Mouse (Mus musculus): ENCODE measurements around the gene Ndufaf1. TPM values are rescaled to one million over a fixed set of nuclear protein-coding genes. Genes with fewer than 3 reads are reported as not detected.
"Not testable (repeated sequence)": the region's sequence is repeated elsewhere in the genome, so short reads cannot be mapped to it uniquely, and the experiment has no call there.

The Ndufaf1 gene
- 10 to 100 TPM; 58.3 to 70.4 TPM for total RNA-seq (2021)

DNA sequence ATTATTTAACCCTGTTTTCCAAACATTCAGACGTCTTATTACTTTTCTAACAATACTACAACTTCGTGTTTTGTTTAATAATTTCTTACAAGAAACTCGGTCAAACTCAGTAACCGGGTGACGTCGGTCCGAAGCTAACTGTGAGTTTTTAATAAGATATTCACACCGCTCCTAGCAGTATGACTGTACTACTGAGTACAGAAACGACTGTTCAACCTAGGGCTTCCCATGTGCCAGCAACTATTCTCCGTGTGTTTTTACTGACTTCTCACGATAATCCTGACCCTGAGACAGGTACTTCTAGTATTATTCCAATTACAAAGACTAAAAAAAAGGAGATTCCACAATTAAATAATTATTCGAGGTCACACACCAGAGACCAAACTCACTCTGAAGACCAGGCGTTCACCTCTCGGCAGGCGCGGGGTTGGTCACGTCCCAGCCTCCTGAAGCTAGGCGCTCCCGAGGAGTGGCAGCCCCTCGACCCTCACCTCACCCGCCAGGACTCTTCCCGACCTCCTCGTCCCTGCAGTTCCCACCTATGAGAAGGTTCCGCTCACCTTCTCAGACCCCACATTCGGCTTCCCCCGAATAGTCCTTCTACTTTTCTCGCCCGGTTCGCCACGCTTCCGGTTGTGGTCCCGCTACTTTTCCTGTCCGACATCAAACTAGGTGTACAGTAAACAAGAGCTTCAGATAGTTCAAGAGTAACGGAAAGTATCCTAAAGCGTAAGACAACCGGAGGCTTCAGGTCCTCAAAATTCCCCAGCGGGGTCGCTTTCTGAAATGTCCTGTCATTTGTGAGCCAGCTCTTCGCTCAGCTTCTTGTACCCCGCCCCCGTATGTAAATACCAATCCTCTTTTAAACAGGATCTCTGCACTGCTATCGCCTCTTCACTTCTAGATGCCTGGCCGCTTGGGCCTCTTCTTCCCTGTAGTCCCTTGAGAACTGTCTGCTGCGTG is at the start of gene Ndufaf1:
TSS of gene Ndufaf1 (minus strand) at position 608 of the 963 bp plus-strand sequence.
- intact Hi-C loops (cut with DNase I), result loop anchor here (5.0 kb wide), 1 partner anchor 115 kb away; the partner anchor contains the start of genes Chp1 and Exd1
- DNase-seq, result peak; percentile 85 to 86

DNA sequence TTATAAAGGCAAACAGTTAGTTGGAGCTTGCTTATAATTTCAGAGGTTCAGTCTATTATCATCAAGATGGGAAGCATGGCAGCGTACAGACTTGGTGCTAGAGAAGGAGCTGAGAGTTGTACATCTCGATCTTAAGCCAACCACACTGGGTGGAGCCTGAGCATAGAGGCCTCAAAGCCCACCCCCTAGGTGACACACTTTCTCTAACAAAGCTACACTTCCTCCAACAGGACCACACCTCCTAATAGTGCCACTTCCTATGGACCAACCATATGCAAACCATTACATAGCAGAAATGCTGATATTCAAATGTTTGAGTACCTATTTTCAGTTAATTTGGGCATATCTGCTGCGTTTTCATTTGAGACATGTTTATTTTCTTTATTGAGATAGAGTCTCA is 47.4 kb upstream of the Ndufaf1 start:
- no peak for DNase-seq
- intact Hi-C loops (cut with DNase I), result no loop called here

DNA sequence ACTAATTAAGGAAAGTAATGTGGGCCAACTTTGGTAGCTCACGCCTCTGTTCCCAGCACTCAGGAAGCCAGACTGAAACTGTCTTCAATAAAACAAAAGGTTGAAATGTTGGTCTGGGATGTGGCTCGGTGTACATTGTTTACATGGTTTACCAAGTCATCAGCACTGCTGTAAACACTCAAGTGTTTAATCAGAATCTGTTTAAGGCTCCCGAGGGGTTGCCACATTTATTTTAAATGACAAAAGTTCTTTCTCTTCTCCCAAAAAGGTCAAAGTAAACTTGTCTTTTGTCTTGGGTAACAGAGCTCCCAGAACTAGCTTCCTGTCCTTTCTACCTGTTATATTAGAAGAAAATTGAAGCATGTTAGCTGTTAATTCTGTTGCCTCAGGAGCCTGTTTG is 45.0 kb upstream of the Ndufaf1 start:
- no peak for DNase-seq
- intact Hi-C loops (cut with DNase I), result no loop called here

DNA sequence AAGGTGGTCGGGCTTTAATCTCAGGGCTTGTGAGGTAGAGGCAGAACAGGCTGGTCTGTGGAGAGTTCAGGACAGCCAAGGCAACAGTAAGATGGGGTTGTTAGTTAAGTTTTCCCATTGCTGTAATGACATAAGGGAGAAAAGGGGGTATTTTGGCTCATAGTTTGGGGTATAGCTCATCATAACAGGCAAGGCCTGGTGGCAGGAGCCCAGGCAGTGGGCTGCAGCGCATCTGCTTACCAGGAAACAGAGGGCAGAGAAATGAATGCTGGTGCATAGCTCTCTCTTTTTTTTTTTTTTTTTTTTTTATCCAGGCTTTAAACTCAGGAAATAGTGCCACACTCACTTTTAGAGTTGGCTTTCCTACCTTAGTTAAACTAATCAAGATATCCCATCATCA is 40.5 kb upstream of the Ndufaf1 start:
- DNase-seq, result no peak

DNA sequence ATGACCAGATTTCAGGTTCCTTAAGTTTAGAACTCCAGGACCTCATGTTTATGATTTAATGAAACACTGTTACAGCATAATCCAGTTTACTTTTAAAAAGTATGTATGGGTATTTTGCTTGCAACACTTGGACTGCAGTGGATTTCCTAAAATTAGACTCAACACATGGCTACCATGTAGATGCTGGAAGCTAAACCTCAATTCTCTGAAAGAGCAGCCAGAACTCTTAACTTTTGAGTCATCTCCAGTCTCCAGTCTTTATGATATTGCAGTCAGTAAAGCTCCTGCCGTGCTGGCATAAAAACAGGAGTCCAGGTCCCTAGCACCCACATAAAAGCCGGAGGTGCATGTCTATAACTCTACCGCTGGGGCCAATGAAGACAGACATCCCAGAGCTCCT is 37.3 kb upstream of the Ndufaf1 start:
- intact Hi-C loops (cut with DNase I), result no loop called here

More for the DNA sequence above, 40.5 kb upstream of the Ndufaf1 start:
- intact Hi-C loops (cut with DNase I), result no loop called here

DNA sequence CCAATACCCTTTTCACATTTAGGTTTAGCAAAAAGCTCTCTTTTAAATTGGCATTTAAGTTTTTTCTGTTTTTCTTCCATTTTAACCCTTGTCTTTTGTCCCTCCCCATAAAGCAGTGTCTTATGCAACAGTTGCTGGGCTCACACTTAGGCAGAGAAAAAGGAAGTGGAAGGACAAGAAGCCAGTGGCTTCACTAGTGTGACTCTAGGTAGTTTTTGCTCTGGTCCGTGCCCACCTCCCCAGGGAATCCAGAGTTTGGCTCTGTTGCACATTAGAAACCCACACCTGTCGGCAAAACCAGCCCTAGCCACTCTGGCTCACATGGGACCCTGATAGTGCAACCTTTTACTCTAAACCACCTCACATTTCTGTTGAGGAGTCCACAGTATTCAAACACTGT is 35.8 kb upstream of the Ndufaf1 start:
- intact Hi-C loops (cut with DNase I), result no loop called here

More for the DNA sequence above, 37.3 kb upstream of the Ndufaf1 start:
- DNase-seq, result no peak

DNA sequence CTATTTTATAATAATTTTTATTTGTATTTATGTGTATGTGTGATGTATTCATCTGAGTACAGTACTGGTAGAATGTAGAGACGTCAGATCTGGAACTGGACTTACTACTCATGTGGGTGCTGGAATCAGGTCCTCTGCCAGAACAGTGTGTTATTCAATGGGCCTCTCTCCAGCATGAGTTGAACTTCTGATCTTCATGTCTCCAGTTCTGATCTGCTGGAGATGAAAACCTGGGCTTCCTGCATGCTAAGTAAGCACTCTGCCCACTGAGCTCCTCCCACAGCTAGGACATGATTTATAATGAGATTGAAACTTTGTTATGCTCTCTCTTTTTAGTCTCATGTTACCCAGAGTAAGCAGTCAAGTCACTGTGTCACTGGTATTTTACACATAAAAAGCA is 33.5 kb upstream of the Ndufaf1 start:
- intact Hi-C loops (cut with DNase I), result no loop called here
- no peak for DNase-seq

More for the DNA sequence above, 35.8 kb upstream of the Ndufaf1 start:
- no peak for DNase-seq

DNA sequence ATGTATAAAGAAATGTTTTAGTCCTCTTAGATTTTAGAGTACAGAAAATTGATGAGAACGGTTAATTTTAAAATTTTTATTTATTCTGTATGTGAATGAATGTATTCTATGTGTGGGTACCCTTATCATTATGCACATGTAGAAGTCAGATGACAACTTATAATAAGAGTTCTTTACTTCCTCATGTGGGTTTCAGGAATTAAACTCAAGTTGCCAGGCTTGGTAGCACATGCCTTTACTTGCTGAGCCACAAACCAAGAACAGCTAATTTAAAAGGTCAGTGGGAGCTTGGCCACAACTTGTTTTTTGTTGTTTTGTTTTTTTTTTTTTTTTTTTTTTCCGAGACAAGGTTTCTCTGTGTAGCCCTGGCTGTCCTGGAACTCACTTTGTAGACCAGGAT is 32.2 kb upstream of the Ndufaf1 start:
- no peak for DNase-seq
- intact Hi-C loops (cut with DNase I), result no loop called here

DNA sequence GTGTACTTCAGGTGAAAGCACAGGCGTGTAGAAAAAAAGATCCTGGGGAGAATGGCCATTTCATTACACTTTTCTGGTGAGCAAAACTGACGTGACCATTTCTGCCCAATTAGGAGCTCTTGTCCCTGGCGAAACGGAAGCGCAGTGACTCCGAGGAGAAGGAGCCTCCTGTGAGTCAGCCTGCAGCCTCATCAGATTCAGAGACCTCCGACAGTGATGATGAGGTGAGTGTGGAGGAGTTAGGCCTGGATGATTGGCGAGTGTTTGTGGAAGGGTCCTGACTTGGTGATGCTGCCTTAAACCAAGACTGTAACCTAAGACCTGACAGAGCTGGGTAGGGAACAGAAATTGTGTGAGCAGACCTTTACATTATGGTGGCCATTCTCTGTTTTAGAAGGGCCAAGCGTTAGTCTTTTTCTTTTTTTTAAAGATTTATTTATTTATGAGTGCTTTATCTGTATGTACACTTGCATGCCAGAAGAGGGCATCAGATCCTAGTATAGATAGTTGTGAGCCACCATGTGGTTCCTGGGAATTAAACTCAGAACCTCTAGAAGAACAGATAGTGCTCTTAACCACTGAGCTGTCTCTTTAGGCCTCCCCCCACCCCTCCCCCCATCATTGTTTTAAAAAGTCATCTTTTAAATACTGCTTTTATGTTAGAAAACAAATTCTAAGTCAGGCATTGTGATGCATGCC is 29.5 kb upstream of the Ndufaf1 start:
- DNase-seq, result no peak
- intact Hi-C loops (cut with DNase I), result no loop called here

DNA sequence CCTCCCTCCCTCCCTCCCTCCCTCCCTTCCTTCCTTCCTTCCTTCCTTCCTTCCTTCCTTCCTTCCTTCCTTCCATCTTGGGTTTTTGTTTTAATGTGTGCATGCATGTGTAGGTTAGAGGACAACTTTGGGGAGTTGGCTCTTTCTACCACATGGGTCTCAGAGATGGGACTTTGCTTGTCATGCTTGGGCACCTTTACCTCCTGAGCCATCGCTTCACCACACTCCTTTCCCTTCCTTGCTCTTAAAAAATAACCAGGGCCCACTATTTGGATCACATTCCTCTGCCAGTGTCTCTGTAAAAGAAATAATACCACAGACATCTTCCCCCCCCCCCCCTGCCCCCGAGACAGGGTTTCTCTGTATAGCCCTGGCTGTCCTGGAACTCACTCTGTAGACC is 21.1 kb upstream of the Ndufaf1 start:
- no peak for DNase-seq
- intact Hi-C loops (cut with DNase I), result no loop called here

DNA sequence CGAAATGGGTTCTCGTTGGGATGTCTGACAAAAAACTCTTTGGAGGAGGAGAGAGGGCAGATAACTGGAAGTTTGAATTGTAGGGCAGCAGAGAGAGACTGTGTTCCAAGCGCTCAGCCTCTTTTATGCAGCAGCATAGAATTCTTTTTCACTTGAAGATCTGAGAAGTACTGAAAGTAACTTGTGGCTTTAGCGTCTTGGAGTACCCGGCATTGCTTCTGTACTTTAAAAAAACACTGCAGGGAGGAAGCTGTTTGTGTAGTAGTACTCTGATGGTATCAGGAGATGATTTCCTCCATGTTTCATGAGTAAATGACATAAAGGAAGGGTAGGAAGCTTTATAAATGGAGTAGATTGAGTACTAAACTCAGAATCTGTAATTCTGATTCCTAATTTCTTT is 13.2 kb upstream of the Ndufaf1 start:
- intact Hi-C loops (cut with DNase I), result no loop called here
- no peak for DNase-seq

DNA sequence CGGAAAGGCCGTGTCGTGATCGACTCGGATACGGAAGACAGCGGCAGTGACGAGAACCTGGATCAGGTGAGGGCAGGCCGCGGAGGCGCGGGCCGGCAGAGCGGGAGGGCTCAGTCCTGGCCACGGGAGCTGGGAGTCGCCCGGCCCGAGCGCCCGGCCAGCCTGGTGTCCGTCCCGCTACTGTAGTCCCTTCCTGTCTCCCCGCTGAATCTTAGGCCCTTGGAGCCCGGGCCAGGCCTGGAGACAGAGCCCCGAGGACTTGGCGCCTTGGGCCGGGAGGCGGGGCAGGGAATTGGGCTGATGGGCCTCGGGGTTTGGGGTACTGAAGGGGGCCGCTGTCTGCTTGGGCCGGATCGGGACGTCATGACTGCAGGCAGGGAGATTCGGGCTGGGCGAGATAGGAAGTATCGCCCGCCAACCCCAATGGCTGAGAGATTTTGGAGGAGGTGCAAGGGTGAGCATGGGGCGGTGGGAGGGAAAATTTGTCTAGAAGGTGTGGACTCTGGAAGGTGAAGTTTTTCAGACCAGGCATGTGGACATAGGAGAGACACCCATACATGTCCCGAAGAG is 12.7 kb upstream of the Ndufaf1 start:
- DNase-seq, result no peak
- intact Hi-C loops (cut with DNase I), result no loop called here

DNA sequence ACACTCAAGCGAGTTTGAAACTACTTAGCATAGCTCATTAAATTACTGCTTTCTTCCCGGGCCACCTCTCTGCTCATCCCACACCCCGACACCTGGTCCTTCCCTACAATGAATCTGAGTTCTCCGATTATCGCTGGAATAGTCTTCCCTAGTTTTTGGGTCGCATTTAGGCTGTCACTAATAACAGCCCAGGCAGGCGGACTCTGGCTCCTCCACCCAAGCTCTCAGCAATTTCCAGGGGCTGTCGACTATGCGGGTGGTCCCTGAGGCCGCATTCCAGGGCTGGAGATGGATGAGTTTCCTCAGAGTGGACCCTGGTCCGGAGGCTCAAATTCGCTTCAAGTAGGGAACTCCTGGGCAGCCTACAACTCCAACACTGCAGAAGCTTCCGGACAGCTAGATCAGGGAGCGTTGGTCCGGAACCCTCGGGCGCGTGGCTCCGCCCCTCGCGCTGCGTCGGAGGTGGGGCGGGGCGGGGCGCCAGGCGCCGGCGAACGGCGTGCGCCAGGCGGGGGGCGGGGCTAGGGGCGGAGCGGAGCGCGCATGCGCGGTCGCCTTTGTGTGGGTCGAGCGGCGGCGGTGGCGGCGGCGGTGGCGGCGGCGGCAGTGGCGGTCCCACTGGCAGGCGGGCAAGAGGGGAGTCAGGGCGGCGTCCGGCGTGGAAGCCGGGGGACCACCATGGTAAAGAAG is 12.0 kb upstream of the Ndufaf1 start, which contains the start of gene Rtf1:
TSS of gene Rtf1 (plus strand) at position 544 of the 690 bp plus-strand sequence.
- intact Hi-C loops (cut with DNase I), result no loop called here

DNA sequence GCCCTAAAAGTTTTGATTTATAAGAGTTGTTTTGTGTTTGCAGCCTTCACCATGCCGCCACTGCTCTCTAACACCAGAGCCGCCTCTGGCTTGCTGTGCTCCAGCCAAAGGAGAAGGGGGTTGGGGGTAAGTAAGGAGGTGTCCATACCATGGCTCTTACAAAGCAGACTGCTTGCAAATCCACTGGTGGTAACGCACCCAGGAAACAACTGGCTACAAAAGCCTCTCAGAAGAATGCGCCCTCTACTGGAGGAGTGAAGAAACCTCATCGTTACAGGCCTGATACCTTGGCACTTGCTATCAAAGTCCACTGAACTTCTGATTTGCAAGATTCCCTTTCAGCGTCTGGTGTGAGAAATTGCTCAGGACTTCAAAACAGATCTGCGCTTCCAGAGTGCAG is 6.4 kb upstream of the Ndufaf1 start:
- DNase-seq, result no peak
- intact Hi-C loops (cut with DNase I), result no loop called here

More for the DNA sequence above, 12.0 kb upstream of the Ndufaf1 start, which contains the start of gene Rtf1:
- peak; percentile 97 to 98 for DNase-seq

DNA sequence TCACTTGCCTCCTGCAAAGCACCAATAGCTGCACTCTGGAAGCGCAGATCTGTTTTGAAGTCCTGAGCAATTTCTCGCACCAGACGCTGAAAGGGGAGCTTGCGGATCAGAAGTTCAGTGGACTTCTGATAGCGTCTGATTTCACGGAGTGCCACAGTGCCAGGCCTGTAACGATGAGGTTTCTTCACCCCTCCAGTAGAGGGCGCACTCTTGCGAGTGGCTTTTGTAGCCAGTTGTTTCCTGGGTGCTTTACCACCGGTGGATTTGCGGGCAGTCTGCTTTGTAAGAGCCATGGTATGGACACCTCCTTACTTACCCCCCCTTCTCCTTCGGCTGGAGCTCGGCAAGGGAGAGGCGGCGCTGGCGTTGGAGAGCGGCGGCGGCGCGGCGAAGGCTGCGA is 3.1 kb upstream of the Ndufaf1 start:
- intact Hi-C loops (cut with DNase I), result not testable (repeated sequence)

DNA sequence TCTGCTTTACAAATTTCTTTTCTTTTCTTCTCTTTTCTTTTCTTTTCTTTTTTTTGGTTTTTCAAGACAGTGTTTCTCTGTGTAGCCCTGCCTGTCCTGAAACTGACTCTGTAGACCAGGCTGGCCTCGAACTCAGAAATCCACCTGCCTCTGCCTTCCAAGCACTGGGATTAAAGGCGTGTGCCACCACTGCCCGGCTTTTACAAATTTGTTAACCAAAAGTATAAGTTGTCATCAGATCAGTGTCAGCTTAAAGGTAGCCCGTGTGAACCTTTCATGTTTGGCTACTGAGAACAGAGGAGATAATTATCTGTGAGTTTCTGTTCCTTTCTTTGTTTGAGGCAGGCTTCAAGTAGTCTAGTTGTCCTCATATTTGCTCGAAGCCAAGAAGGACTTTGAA is 18.4 kb downstream of the Ndufaf1 start:
- intact Hi-C loops (cut with DNase I), result no loop called here

More for the DNA sequence above, 3.1 kb upstream of the Ndufaf1 start:
- not testable (repeated sequence) for DNase-seq

DNA sequence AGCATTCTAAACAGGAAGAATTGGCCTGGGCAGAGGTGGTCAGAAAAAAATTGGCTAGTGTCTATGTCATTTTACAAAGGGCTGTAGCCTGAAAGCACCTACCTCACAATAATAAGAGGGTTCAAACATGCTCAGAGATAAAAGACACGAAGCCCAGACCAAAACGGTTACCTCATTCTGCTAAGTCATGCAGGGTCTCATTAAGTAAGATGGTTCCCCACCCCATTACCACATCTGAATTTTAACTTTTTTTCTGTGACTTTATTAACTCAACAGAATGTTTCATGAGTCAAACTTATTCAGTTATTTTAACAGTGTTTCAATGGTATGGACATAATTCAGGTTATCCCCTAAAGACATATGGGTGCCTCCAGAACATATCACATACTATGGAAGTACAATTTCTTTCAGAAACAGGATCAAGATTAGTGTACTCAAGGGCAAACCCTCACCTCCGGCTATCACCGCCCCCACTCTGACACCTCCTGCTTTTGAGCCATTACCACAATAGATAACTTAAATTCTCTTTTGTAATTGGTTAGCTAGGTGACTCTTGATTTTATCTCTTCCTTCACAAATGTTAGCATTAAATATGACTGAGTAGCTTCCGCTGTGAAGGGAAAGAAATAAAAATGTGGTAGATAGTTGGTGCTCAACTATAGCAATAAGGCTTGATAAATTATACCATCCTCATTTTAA is 21.3 kb downstream of the Ndufaf1 start:
- intact Hi-C loops (cut with DNase I), result no loop called here
- DNase-seq, result no peak

More for the DNA sequence above, 18.4 kb downstream of the Ndufaf1 start:
- no peak for DNase-seq

DNA sequence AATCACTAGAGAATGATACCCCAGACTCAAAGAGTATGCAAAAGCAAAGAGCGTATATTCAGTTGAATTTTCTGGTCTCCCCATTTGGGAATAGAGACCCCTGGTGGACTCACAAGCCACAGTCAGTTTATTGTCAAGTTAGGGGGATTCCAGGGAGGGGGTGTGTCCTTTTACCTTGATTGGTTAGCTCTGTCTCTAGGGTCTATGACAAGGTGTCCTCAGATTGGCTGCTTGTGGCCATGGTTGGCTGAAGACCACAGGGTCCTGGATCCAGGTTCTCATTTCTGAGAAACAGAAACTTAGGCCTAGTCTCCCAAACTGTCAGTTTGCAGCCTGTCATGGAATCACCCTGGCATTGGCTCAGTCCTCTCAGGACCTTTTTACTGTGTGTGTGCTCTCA is 25.8 kb downstream of the Ndufaf1 start:
- intact Hi-C loops (cut with DNase I), result no loop called here
- DNase-seq, result no peak

DNA sequence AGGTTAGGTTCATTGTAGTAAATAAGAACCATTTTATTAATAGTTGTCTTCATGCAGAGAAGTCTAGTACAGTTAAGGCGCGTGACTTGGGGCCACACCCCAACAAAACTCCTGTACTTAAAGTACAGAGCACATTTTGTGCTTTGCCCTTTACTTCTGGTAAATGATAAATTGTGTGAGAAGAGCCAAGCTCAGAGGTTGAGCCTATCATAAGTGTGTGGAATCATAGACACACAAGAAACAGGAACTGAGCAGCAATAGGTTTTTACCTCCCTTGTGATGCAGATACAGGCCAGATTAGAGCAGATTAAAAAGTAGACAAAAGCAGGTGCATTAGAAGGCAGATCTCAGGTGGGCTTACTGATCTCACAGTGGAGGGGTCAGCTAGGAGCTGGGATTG is 41.3 kb downstream of the Ndufaf1 start:
- no peak for DNase-seq
- intact Hi-C loops (cut with DNase I), result no loop called here

DNA sequence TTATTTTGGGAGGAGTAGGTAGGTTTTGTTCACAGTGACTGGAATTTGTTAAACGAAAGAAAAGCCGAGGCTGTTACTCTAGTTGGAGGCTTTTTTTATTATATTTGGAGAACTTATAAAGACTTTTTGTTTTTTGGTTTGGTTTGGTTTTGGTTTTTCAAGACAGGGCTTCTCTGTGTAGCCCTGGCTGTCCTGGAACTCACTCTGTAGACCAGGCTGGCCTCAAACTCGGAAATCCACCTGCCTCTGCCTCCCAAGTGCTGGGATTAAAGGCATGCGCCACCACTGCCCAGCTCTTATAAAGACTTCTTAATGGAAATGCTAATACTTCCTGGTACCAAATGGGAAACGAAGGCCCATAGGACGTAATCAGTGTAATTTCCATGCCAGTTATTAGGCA is 43.6 kb downstream of the Ndufaf1 start:
- DNase-seq; intact Hi-C loops (cut with DNase I): not testable (repeated sequence)
